Mouse (Mus musculus) neural tube, embryonic 14.5 days (tissue): ENCODE results near the gene Bex2. TPM values are rescaled to one million over a fixed set of nuclear protein-coding genes. Genes with fewer than 3 reads are reported as not detected.
A peak's percentile ranks its signal among the peaks of the same experiment; 100 is the strongest.
"Not testable (repeated sequence)": the region's sequence is repeated elsewhere in the genome, so short reads cannot be mapped to it uniquely, and the experiment has no call there.

ENCODE experiments used
- ATAC-seq: fragments of 200-750 bp; cut with Nextera tagmentation; 2 replicates; pipeline ENCODE4 v1.8.0; 2017; ENCODE audit warnings: low read depth, mild to moderate bottlenecking, moderate TSS enrichment, moderate library complexity
- H3K27ac ChIP-seq: fragments of 300-500 bp; sonication (generic); 2 replicates; pipeline ENCODE4 v1.5.1; 2014; ENCODE audit warnings: low read depth, mild to moderate bottlenecking, control low read depth, low read length, moderate library complexity, mixed read lengths
- H3K27me3 ChIP-seq: fragments of 300-500 bp; sonication (generic); 2 replicates; pipeline ENCODE4 v1.6.1; 2014; ENCODE audit warnings: low read length; ENCODE audit not compliant: control insufficient read depth, insufficient read depth
- H3K36me3 ChIP-seq: fragments of 300-500 bp; sonication (generic); 2 replicates; pipeline ENCODE4 v1.6.1; 2014; ENCODE audit warnings: low read length, mixed read lengths; ENCODE audit not compliant: control insufficient read depth, insufficient read depth
- H3K4me1 ChIP-seq: fragments of 300-500 bp; sonication (generic); 2 replicates; pipeline ENCODE4 v1.6.1; 2014; ENCODE audit warnings: low read length; ENCODE audit not compliant: control insufficient read depth, insufficient read depth
- H3K4me2 ChIP-seq: fragments of 300-500 bp; sonication (generic); 2 replicates; pipeline ENCODE4 v1.6.1; 2014; ENCODE audit warnings: mild to moderate bottlenecking, low read depth, low read length, control low read depth
- H3K4me3 ChIP-seq: fragments of 300-500 bp; sonication (generic); 2 replicates; pipeline ENCODE4 v1.5.1; 2014; ENCODE audit warnings: low read depth, low read length, control low read depth, mixed read lengths
- H3K9ac ChIP-seq: fragments of 300-500 bp; sonication (generic); replicated peaks from 2 replicates; pipeline ENCODE4 v1.6.1; 2014; ENCODE audit warnings: low read depth, mild to moderate bottlenecking, control low read depth, low read length, mixed read lengths
- H3K9me3 ChIP-seq: fragments of 300-500 bp; sonication (generic); 2 replicates; pipeline ENCODE4 v1.6.1; 2016; ENCODE audit warnings: low read length; ENCODE audit not compliant: control insufficient read depth
- WGBS: fragments of 180-500 bp; shearing (Covaris S2); extraction: QIAGEN DNeasy Blood & Tissue Kit; methylation state at CpG from one replicate; pipeline ENCODE4 v1.1.7; 2014; 5-methylcytosine and 5-hydroxymethylcytosine counted together
- polyA plus RNA-seq: library from polyadenylated mRNA; unstranded; fragments of >200 nt; fragmentation: Nextera tagmentation; extraction: Ambion mirVana; gene quantifications from 2 replicates; pipeline ENCODE4 v1.2.1, GENCODE M21; 2014

The Bex2 gene
- polyA plus RNA-seq, 1 experiment from 2014 or later = 698 TPM

DNA sequence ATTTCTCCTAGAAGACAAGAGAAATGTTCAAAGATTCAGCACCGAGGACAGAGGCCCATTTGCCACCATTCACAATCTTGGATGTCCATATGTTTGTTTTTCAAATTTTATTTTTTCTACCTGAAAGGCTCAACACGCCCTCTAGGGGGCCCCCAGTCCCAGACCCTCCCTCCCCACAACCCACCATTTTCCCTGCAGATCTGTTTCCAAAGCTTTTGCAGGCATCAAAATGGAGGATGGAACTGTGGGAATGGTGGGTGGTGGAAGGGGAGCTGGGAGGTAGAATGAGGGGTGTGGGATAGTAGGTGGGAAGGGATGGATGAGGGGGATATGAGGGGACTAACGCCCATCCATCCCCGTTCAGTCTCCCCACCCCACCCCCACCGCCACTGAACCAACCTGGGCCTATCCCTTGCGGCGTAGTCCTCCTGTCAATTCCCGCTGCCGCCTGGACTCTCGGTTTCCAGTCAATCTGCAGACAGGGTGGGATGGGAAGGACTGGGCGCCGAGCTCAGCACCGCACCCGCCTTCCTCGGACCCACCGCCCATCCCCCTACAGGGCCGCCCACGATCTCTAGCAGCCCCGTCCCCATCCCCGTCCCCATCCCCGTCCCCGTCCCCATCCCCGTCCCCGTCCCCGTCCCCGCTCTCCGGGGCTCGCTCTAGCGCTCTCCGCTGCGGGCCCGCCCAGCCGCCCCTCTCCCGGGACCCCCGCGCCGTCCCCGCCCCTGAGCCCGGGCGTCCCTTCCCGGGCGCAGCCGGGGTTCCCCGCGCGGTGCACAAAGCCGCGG, 640 bp downstream of the Bex2 start:
- not testable (repeated sequence) for H3K27me3 ChIP-seq, H3K4me1 ChIP-seq, H3K9me3 ChIP-seq, H3K36me3 ChIP-seq
- H3K27ac ChIP-seq = peak overlapping the region; percentile 77
- ATAC-seq = peak; percentile 84
- H3K4me3 ChIP-seq = peak overlapping the region; percentile 39
- WGBS = 14% methylated on average over 10 of the region's 48 CpGs
- peak overlapping the region; percentile 47 for H3K9ac ChIP-seq
- H3K4me2 ChIP-seq = peak overlapping the region; percentile 48

GRCm38 (mm10) chrX:136060698-136061097, 7.3 kb downstream of the Bex2 start:
- H3K9ac ChIP-seq = no peak overlapping the region
- ATAC-seq = no peak
- no peaks in the 10 kb centered on the region for H3K9me3 ChIP-seq
- H3K36me3 ChIP-seq = no peaks in the 10 kb centered on the region
- H3K4me3 ChIP-seq = no peak overlapping the region
- no peaks in the 10 kb centered on the region for H3K27me3 ChIP-seq
- no peaks in the 10 kb centered on the region for H3K4me1 ChIP-seq
- H3K27ac ChIP-seq = no peak overlapping the region
- no peak overlapping the region for H3K4me2 ChIP-seq
- WGBS = 71% methylated on average over 1 of the region's 1 CpGs

DNA sequence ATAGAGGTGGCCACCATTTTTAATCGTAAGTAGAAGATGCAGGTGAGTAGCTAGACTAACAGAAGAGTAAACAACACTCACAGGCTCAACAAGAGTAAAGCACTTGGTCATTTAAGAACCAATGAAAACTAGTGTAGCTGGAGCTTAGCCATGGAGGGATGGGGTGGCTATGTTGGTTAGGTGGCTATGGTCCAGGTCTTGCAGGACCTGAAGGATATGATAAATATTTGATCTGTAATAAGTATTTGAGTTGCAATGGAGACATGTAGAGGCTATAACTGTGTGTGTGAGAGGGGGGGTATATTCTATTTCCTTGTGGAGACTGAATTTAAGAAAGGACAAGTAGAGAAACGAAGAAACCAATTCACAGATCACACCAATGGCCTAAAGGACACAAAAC, 16.8 kb downstream of the Bex2 start:
- Histone ChIP-seq H3K4me2 (no peak overlapping the region), H3K27ac (no peak overlapping the region), H3K4me1 (no peaks in the 10 kb centered on the region), H3K36me3 (no peaks in the 10 kb centered on the region), H3K9ac (no peak overlapping the region), H3K4me3 (no peak overlapping the region), H3K9me3 (no peaks in the 10 kb centered on the region), H3K27me3 (no peaks in the 10 kb centered on the region)
- 82% methylated on average over 2 of the region's 2 CpGs for WGBS
- no peak for ATAC-seq

- WGBS = 17% methylated on average over 5 of the region's 5 CpGs
- peak; percentile 78; the same call in 1 of the 2 replicates for ATAC-seq
Measured at GRCm38 (mm10) chrX:136047528-136047927, 20.5 kb downstream of the Bex2 start.

GRCm38 (mm10) chrX:136043726-136044125, 24.3 kb downstream of the Bex2 start:
- Histone ChIP-seq H3K9me3 (no peaks in the 10 kb centered on the region), H3K27ac (no peak overlapping the region), H3K36me3 (no peaks in the 10 kb centered on the region), H3K9ac (no peak overlapping the region), H3K4me1 (no peaks in the 10 kb centered on the region), H3K4me3 (no peak overlapping the region), H3K4me2 (no peak overlapping the region), H3K27me3 (no peaks in the 10 kb centered on the region)
- no peak for ATAC-seq
- WGBS = 88% methylated on average over 1 of the region's 1 CpGs

More at GRCm38 (mm10) chrX:136047528-136047927, 20.5 kb downstream of the Bex2 start:
- Histone ChIP-seq H3K27me3 (no peaks in the 10 kb centered on the region), H3K4me1 (no peaks in the 10 kb centered on the region), H3K4me3 (no peak overlapping the region), H3K9ac (no peak overlapping the region), H3K4me2 (no peak overlapping the region), H3K27ac (no peak overlapping the region), H3K36me3 (no peaks in the 10 kb centered on the region), H3K9me3 (no peaks in the 10 kb centered on the region)

DNA sequence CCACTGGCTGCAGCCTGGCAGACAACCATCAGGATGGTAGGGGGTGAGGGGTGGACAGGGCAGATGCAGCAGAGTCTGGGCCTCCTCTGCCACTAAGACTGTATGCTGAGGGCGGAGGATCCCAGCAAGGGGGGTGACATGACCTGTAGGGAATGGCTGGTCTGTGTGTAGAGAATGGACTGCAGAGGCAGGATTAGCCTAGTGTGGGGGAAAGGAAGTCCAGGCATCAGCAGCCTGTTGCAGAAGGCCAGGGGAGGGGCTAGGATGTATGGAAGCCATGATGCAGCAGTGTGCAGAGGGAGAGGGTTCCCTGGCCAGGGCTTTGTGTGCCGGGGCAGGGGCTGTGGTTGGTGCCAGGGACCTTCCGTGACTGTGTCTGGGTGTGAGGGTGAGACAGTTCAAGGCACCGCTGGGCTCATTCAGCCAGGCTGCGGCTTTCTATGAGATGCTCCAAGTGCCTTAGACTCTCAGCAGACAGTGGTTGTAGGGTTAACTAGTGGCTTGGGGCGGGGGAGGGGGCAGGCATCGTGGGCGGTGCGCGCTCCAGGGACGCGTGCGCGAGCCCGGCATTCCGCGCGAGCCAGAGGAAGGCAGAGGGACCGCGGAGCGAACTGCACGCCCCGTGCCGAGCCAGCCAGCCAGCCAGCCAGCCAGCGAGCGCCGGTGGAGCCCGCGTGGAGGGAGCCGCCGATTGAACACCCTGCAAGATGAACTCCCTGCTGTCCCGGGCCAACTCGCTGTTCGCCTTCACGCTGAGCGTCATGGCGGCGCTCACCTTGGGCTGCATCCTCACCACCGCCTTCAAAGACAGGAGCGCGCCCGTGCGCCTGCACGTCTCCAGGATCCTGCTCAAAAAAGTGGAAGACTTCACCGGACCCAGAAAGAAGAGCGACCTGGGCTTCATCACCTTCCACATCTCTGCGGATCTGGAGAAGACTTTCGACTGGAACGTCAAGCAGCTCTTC, 35.0 kb downstream of the Bex2 start, which contains the start of gene Arxes1:
Arxes1 (plus strand) TSS at position 569 of the 965 bp plus-strand sequence.
- H3K27me3 ChIP-seq, H3K9ac ChIP-seq, H3K4me1 ChIP-seq, H3K36me3 ChIP-seq, H3K27ac ChIP-seq, H3K9me3 ChIP-seq: not testable (repeated sequence)
- peak; percentile 96 for ATAC-seq
- Histone ChIP-seq H3K4me2 (peak within 1 kb of the TSS; percentile 46), H3K4me3 (peak within 1 kb of the TSS; percentile 26)
- WGBS = 38% methylated on average over 3 of the region's 49 CpGs

- 45% methylated on average over 1 of the region's 1 CpGs for WGBS
- Histone ChIP-seq H3K4me3 (no peak overlapping the region), H3K9me3 (no peaks in the 10 kb centered on the region), H3K4me1 (no peaks in the 10 kb centered on the region), H3K9ac (no peak overlapping the region), H3K27ac (no peak overlapping the region), H3K4me2 (no peak overlapping the region), H3K27me3 (no peaks in the 10 kb centered on the region), H3K36me3 (no peaks in the 10 kb centered on the region)
- ATAC-seq = no peak
Measured at GRCm38 (mm10) chrX:136030331-136030730, 37.7 kb downstream of the Bex2 start.
